Mouse (Mus musculus) ES-E14 (cell line): Measurements from ENCODE around the gene Acp7. TPM values are rescaled to one million over a fixed set of nuclear protein-coding genes. Genes with fewer than 3 reads are reported as not detected.

Source experiments
- DNase-seq: peaks from one replicate; pipeline ENCODE4 v3.0.0-alpha.2; 2013; ENCODE audit warnings: low read depth, low spot score
- H3K27ac ChIP-seq: 2 replicates; pipeline ENCODE4 v1.5.1; 2012; ENCODE audit warnings: low read depth, mild to moderate bottlenecking, low read length, moderate library complexity, mixed read lengths; ENCODE audit not compliant: poor library complexity, insufficient read depth, severe bottlenecking
- H3K36me3 ChIP-seq: 2 replicates; pipeline ENCODE4 v1.6.1; 2012; ENCODE audit warnings: mild to moderate bottlenecking, low read length, moderate library complexity, mixed read lengths; ENCODE audit not compliant: control insufficient read depth, poor library complexity, insufficient read depth, severe bottlenecking
- H3K4me1 ChIP-seq, 2 experiments: fragments of 150-350 bp in 1 of 2; sonication (generic) in 1 of 2; 2 replicates each; pipeline ENCODE4 v1.6.1; 2012; ENCODE audit warnings: low read length in 2 of 2, mild to moderate bottlenecking in 1 of 2, mixed read lengths in 1 of 2; ENCODE audit not compliant: control insufficient read depth in 2 of 2, insufficient read depth in 2 of 2, poor library complexity in 1 of 2
- H3K4me3 ChIP-seq, 2 experiments: fragments of 150-350 bp in 1 of 2; sonication (generic) in 1 of 2; 2 replicates each; pipeline ENCODE4 v1.5.1; 2012; ENCODE audit warnings: low read length in 2 of 2, low read depth in 1 of 2, mild to moderate bottlenecking in 1 of 2, mixed read lengths in 1 of 2; ENCODE audit not compliant: insufficient read depth in 1 of 2, poor library complexity in 1 of 2, severe bottlenecking in 1 of 2
- H3K9ac ChIP-seq: 2 replicates; pipeline ENCODE4 v1.6.1; 2012; ENCODE audit warnings: low read depth, mild to moderate bottlenecking, low read length, mixed read lengths; ENCODE audit not compliant: poor library complexity, insufficient read depth, severe bottlenecking
- H3K9me3 ChIP-seq: fragments of 150-350 bp; sonication (generic); 2 replicates; pipeline ENCODE4 v1.6.1; 2012; ENCODE audit warnings: low read depth, mild to moderate bottlenecking, low read length; ENCODE audit not compliant: control insufficient read depth, insufficient read depth
- CHD2 ChIP-seq: IDR thresholded peaks from 2 replicates; pipeline ENCODE4 v1.6.1; 2014; ENCODE audit warnings: mild to moderate bottlenecking, low read depth, low read length, inconsistent platforms
- HCFC1 ChIP-seq: IDR thresholded peaks from 2 replicates; pipeline ENCODE4 v1.6.1; 2012; ENCODE audit warnings: low read length, inconsistent platforms, borderline replicate concordance; ENCODE audit not compliant: insufficient read depth
- MAFK ChIP-seq: IDR thresholded peaks from 2 replicates; pipeline ENCODE4 v1.6.1; 2014; ENCODE audit warnings: mild to moderate bottlenecking, low read depth, low read length, inconsistent platforms; ENCODE audit not compliant: insufficient read depth
- ZC3H11A ChIP-seq: IDR thresholded peaks from 2 replicates; pipeline ENCODE4 v1.6.1; 2012; ENCODE audit warnings: low read depth, mild to moderate bottlenecking, inconsistent platforms, low read length, borderline replicate concordance
- ZNF384 ChIP-seq: IDR thresholded peaks from 2 replicates; pipeline ENCODE4 v1.6.1; 2012; ENCODE audit warnings: low read depth, low read length, inconsistent platforms
- in situ Hi-C, 2 experiments: fragments of 600-800 bp; cut with MboI; formaldehyde crosslinking; loops; one replicate each; pipeline ENCODE4 v1.15.1; 2025; ENCODE audit warnings: low sequenced_read_pairs in 2 of 2, inconsistent platforms in 1 of 2; ENCODE audit not compliant: unreplicated experiment in 2 of 2
- total RNA-seq: library from RNA; depleted of rRNA; stranded (reverse); fragments of 300-350 nt; gene quantifications from 2 replicates; pipeline ENCODE4 v1.2.3, GENCODE M21; 2012

Acp7 gene
- total RNA-seq, 1 experiment: 2.5 TPM

DNA sequence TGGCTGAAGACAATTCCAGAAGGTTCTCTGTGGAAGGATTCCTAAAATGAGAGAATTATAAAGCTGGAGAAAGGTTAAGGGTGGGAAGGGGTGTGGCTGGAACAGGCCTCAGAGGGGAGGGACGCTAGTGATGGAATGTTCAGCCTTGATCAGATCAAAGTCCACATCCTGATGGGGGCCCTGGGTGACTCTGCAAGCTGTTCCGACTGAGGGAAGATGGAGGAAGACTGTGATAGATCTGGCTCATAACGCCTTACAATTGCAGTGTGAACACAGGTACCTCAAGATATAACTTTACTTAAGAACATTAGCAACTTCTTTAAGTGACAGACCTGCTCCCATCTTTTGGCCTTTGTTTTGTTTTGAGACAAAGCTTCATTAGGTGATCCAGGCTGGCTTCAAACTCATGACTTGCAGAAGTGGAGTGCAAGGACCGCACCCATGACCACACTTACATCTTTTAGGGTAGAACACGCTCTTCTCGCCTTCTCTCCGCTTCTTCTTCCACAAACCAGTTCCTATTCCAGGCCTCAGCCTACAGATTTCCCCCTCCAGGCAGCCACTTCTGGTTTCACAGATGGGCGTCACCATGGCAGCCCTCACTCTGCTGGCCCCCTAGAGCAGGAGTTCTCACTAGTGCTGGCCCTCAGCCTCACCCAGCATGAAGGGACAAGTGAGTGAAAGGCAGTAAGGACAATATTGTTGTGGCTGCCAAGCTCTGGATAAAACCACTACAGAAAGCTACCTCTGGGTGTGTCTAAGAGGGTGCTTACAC lies 47.4 kb downstream of the Acp7 start:
- in situ Hi-C loops: no loop called here
- H3K9me3 ChIP-seq: no peaks in the 10 kb centered on the region
- peaks cover 19 to 46% of the 10 kb centered on the region in 2 experiments for H3K4me1 ChIP-seq
- H3K4me3 ChIP-seq: no peak overlapping the region
- TF ChIP-seq CHD2: no peak
- TF ChIP-seq HCFC1: no peak
- DNase-seq: no peak
- H3K9ac ChIP-seq: no peak overlapping the region
- H3K27ac ChIP-seq: no peak overlapping the region
- H3K36me3 ChIP-seq: no peaks in the 10 kb centered on the region

DNA sequence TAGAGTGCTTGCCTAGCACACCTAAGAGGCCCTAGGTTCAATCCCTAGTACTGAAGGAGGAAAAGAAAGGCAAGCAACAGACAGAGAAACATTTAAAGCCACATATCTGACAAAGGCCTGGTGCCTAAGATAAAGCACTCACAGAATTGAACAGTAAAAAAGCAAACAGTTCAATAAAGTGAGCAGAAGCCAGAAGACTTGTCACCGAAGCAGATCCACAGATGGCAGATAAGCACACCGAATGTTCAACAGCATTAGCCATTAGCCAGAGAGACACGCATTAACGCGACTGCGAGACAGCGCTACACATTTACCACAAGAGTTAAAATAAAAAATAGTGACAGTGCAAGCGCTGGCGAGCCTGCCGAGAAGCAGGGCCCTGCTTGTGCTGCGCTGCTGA lies 48.3 kb downstream of the Acp7 start:
- Histone ChIP-seq H3K9me3 (no peaks in the 10 kb centered on the region), H3K4me1 (peaks cover 19 to 51% of the 10 kb centered on the region in 2 experiments), H3K27ac (no peak overlapping the region), H3K9ac (no peak overlapping the region), H3K36me3 (no peaks in the 10 kb centered on the region), H3K4me3 (no peak overlapping the region)
- no peak for DNase-seq
- TF ChIP-seq CHD2: no peak
- no peak for TF ChIP-seq ZNF384
- TF ChIP-seq MAFK: no peak
- TF ChIP-seq ZC3H11A: no peak
- TF ChIP-seq HCFC1: no peak
- in situ Hi-C loops: no loop called here

DNA sequence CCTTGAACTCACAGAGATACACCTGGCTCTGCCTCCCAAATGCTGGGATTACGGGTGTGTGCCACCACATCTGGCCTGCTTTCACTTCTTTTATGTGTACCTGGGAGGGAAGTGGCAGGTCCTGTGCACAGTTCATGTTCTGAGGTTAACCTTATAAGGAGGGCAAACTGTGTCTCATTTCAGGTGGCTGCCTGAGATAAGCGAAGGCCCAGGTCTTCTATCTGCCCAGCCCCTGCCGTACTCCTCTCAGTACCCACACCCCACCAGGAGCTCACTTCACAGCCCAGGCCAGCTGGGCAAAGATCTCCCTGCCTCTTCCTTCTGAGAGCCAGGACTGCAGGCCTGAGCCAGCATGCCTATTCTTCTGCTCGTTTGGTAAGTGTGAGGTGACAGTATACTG lies 49.4 kb downstream of the Acp7 start:
- no peak overlapping the region for H3K9ac ChIP-seq
- TF ChIP-seq CHD2 (no peak), ZNF384 (no peak), ZC3H11A (no peak)
- H3K9me3 ChIP-seq: no peaks in the 10 kb centered on the region
- no peaks in the 10 kb centered on the region for H3K36me3 ChIP-seq
- in situ Hi-C loops: no loop called here
- H3K27ac ChIP-seq: no peak overlapping the region
- H3K4me3 ChIP-seq: no peak overlapping the region
- DNase-seq: no peak
- peaks cover 17 to 51% of the 10 kb centered on the region in 2 experiments for H3K4me1 ChIP-seq

DNA sequence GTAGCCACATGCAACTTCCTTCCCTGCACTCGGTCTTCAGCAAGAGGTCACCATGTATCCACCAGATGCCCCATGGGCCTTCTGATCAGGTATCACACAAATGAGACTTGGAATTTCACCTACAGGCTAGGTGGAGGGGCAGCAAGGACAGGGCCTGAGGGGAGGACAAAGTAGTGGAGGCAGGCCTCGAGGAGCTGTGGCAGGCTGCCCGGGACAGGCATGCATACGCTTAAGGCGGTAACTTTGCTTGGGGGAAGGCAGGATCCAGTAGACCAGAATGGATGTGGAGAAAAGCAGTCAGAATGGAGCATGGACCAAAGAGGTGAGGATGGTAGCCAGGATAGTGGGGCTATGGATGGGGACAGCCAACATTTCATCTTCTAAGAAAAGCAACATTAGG lies 51.3 kb downstream of the Acp7 start:
- in situ Hi-C loops: no loop called here
- DNase-seq: no peak
- Histone ChIP-seq H3K36me3 (peaks cover 4% of the 10 kb centered on the region; the same call in 1 of the 2 replicates), H3K9ac (no peak overlapping the region), H3K4me3 (no peak overlapping the region), H3K9me3 (no peaks in the 10 kb centered on the region), H3K27ac (no peak overlapping the region), H3K4me1 (peaks cover 19 to 55% of the 10 kb centered on the region in 2 experiments; a peak in 3 of 4 replicates)
- TF ChIP-seq CHD2: no peak
- no peak for TF ChIP-seq HCFC1
- TF ChIP-seq ZNF384: no peak
- TF ChIP-seq ZC3H11A: no peak
- no peak for TF ChIP-seq MAFK

DNA sequence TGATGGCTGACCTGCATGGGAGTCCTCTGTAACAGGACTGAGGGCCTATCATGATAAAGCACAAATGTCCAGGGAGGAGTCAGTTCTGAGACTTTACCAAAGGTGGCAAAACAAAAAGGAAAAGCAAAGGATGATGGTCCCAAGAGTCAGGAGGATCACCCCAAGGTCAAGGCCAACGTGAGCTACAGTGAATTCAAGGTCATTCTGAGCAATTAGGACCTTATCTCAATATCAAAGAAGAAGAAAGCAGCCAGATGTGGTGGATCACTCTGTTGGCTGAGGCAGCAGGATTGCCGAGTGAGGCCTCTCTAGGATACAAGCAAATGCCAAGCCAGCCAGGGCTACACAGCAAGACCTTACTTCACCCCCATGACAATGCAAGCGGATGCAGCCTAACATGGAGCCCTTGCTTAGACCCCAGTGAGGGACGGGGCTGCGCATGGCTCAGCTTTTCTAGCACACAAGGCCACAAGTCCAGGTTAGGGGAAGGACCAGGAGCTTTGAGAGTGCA lies 52.5 kb downstream of the Acp7 start:
- Histone ChIP-seq H3K36me3 (peaks cover 7% of the 10 kb centered on the region; the same call in 1 of the 2 replicates), H3K9ac (no peak overlapping the region), H3K4me1 (peaks cover 17 to 58% of the 10 kb centered on the region in 2 experiments; a peak in 3 of 4 replicates), H3K27ac (peak overlapping the region; percentile 72), H3K4me3 (peak overlapping the region; percentile 2 to 23; a peak in 2 of 4 replicates), H3K9me3 (no peaks in the 10 kb centered on the region)
- in situ Hi-C loops: no loop called here
- DNase-seq: peak; percentile 79
- TF ChIP-seq HCFC1 (no peak), MAFK (peak; percentile 78), ZNF384 (no peak), ZC3H11A (no peak), CHD2 (0 out of 2 replicates have a peak, but pooled peaks have one; percentile 22)
